Mouse (Mus musculus) forebrain, embryonic 13.5 days (tissue): ENCODE results near the gene H2-Oa. TPM values are rescaled to one million over a fixed set of nuclear protein-coding genes. Genes with fewer than 3 reads are reported as not detected.
A peak's percentile ranks its signal among the peaks of the same experiment; 100 is the strongest.

Experiments
- ATAC-seq: fragments of 200-750 bp; cut with Nextera tagmentation; 2 replicates; pipeline ENCODE4 v1.8.0; 2017
- H3K27ac ChIP-seq: fragments of 300-500 bp; sonication (generic); 2 replicates; pipeline ENCODE4 v1.5.1; 2015; ENCODE audit warnings: inconsistent platforms, mild to moderate bottlenecking, moderate library complexity
- H3K27me3 ChIP-seq: fragments of 300-500 bp; sonication (generic); 2 replicates; pipeline ENCODE4 v1.6.1; 2015; ENCODE audit warnings: mild to moderate bottlenecking, inconsistent platforms
- H3K36me3 ChIP-seq: fragments of 300-500 bp; sonication (generic); 2 replicates; pipeline ENCODE4 v1.6.1; 2015; ENCODE audit warnings: mild to moderate bottlenecking, inconsistent platforms; ENCODE audit not compliant: poor library complexity, severe bottlenecking
- H3K4me1 ChIP-seq: fragments of 300-500 bp; sonication (generic); 2 replicates; pipeline ENCODE4 v1.6.1; 2015; ENCODE audit warnings: inconsistent platforms
- H3K4me2 ChIP-seq: fragments of 300-500 bp; sonication (generic); 2 replicates; pipeline ENCODE4 v1.6.1; 2015; ENCODE audit warnings: inconsistent platforms, mild to moderate bottlenecking, moderate library complexity
- H3K4me3 ChIP-seq: fragments of 300-500 bp; sonication (generic); 2 replicates; pipeline ENCODE4 v1.5.1; 2015; ENCODE audit warnings: mild to moderate bottlenecking, inconsistent platforms
- H3K9ac ChIP-seq: fragments of 300-500 bp; sonication (generic); 2 replicates; pipeline ENCODE4 v1.6.1; 2015; ENCODE audit warnings: mild to moderate bottlenecking, inconsistent platforms
- H3K9me3 ChIP-seq: fragments of 300-500 bp; sonication (generic); replicated peaks from 2 replicates; pipeline ENCODE4 v1.6.1; 2016; ENCODE audit warnings: inconsistent platforms
- WGBS: fragments of 180-500 bp; shearing (Covaris S2); methylation state at CpG from one replicate; pipeline ENCODE4 v1.1.7; 2015; 5-methylcytosine and 5-hydroxymethylcytosine counted together
- polyA plus RNA-seq: library from polyadenylated mRNA; unstranded; fragments of >200 nt; fragmentation: Nextera tagmentation; extraction: Ambion mirVana; gene quantifications from 2 replicates; pipeline ENCODE4 v1.2.1, GENCODE M21; 2015

Gene H2-Oa
- polyA plus RNA-seq, 1 experiment from 2014 or later: not detected

DNA sequence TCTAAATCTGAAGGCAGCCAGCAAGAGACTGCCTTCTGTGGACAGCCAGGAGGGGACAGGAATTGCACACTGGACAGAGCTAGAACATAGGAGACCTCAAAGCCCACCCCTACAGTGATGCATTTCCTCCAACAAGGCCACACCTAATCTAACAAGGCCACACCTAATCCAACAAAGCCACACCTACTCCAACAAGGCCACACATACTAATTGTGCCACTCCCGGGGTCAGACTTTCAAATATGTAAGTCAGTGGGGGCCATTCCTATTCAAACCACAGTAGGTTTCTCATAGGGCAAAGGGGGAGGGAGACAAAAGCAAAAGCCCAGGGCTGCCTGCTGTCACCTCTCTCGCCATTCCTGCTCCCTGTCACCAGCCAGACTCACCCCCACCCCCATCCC is 4.8 kb upstream of the H2-Oa start:
- Histone ChIP-seq H3K4me1 (peaks cover 7% of the 10 kb centered on the region), H3K27ac (no peak overlapping the region), H3K27me3 (no peaks in the 10 kb centered on the region), H3K9ac (no peak overlapping the region), H3K4me2 (no peak overlapping the region), H3K4me3 (no peak overlapping the region), H3K36me3 (no peaks in the 10 kb centered on the region), H3K9me3 (no peaks in the 10 kb centered on the region)
- ATAC-seq: no peak
- 35% methylated on average over 2 of the region's 2 CpGs for WGBS

DNA sequence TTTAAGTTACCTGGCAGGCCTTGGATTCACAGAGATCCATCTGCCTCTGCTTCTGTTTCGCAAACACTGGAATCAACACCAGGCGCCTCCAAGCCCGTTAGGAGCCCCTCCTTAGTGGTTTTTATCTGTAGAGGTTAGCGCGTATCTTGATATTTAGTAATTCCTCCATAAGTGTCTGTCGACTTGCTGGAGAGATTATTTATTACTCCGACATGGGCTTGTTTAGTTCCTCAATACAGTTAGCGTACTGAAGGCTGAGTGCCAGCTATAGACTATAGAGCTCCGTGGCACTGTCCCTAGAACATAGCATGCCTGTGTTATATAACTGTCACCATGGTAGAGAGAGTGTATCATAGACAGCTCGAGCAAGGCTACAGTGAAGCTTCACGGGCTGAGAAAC is 4.0 kb upstream of the H2-Oa start:
- Histone ChIP-seq H3K4me1 (peaks cover 3% of the 10 kb centered on the region), H3K9ac (no peak overlapping the region), H3K9me3 (no peaks in the 10 kb centered on the region), H3K27ac (no peak overlapping the region), H3K4me2 (no peak overlapping the region), H3K4me3 (no peak overlapping the region), H3K36me3 (no peaks in the 10 kb centered on the region), H3K27me3 (no peaks in the 10 kb centered on the region)
- ATAC-seq: no peak
- WGBS: 87% methylated on average over 11 of the region's 11 CpGs

DNA sequence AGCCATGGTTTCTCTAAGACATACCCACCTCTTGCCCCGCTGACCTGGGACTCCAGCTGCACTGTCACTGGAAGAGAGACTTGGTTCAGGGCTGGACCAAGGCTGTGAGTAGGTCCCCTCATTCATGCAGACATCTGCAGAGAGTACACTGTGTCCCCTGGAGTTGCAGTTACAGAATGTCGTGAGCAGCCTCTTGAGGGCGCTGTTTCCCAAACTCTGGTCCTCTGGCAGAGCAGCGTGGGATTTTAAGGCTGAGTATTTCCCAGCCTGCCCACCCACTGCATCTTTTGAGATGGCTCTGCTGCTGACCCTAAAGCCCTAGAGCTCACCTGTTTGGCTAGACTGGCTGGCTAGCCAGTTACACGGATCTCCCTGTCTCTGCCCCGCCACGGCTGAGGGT is 1.2 kb upstream of the H2-Oa start:
- Histone ChIP-seq H3K4me2 (no peak overlapping the region), H3K4me1 (no peaks in the 10 kb centered on the region), H3K4me3 (no peak overlapping the region), H3K27me3 (no peaks in the 10 kb centered on the region), H3K27ac (no peak overlapping the region), H3K9me3 (no peaks in the 10 kb centered on the region), H3K9ac (no peak overlapping the region), H3K36me3 (no peaks in the 10 kb centered on the region)
- no peak for ATAC-seq
- 57% methylated on average over 7 of the region's 7 CpGs for WGBS

DNA sequence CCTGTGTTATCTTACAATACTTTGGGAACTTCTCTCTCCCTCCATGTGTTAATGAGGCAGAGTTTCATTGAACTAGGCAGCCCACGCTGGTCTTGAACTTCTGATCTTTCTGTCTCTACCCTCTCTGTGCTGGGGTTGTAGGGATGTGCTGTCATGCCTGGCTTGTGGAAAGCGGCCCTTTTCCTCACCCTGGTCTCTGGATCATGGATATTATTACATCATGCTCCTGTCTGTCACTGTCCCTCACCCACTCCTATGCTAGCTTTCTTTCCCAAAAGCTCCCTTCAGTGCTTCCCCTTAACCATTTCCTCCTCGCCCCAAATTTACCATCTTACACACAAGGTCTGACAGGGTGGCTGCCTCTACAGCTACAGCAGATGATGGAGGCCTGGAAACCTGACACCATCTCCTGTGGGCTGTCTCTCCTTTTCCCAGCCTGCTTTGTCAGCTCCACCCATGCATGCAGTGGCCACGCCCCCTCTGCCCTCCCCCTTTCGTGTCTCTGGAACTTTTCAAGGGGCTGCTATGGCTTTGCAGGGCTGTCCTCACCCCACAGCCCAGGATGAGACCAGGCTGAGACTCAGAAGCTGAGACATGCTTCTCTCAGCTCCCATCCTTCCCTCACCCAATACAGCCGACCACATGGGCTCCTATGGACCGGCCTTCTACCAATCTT is 1.2 kb downstream of the H2-Oa start:
- WGBS: 31% methylated on average over 7 of the region's 7 CpGs
- Histone ChIP-seq H3K4me1 (no peaks in the 10 kb centered on the region), H3K9me3 (no peaks in the 10 kb centered on the region), H3K27me3 (no peaks in the 10 kb centered on the region), H3K4me2 (no peak overlapping the region), H3K27ac (no peak overlapping the region), H3K4me3 (no peak overlapping the region), H3K9ac (no peak overlapping the region), H3K36me3 (no peaks in the 10 kb centered on the region)
- ATAC-seq: no peak

DNA sequence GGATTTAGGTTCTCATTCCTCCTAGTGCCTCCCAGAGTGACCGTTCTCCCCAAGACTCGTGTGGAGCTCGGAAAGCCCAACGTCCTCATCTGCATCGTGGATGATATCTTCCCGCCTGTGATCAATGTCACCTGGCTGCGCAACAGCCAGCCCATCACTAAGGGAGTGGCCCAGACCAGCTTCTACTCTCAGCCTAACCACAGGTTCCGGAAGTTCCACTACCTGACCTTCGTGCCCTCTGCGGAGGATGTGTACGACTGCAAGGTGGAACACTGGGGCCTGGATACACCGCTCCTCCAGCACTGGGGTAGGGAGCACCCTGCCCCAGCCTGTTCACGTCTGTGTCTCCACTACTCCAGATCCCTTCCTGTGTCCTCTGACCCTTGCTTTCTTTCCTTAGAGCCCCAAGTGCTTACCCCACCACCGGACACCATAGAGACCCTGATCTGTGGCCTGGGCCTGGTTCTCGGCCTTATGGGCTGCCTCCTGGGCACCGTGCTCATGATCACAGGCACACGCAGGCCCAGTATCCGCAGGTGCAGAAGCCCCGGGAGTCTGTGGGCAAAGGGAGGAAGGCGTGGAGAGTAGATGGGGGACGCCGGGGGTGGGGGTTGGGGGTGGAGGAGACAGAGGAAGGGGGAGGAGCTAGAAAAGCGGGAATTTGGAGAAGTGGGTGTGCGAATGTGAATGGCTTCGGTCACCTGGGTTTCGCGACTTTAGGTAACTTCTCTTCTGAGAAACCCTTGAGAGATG is 2.3 kb downstream of the H2-Oa start:
- H3K27me3 ChIP-seq: no peaks in the 10 kb centered on the region
- WGBS: 86% methylated on average over 27 of the region's 27 CpGs
- H3K4me1 ChIP-seq: peaks cover 4% of the 10 kb centered on the region
- no peak for ATAC-seq
- H3K4me3 ChIP-seq: no peak overlapping the region
- no peak overlapping the region for H3K9ac ChIP-seq
- no peaks in the 10 kb centered on the region for H3K9me3 ChIP-seq
- no peaks in the 10 kb centered on the region for H3K36me3 ChIP-seq
- H3K4me2 ChIP-seq: no peak overlapping the region
- no peak overlapping the region for H3K27ac ChIP-seq

DNA sequence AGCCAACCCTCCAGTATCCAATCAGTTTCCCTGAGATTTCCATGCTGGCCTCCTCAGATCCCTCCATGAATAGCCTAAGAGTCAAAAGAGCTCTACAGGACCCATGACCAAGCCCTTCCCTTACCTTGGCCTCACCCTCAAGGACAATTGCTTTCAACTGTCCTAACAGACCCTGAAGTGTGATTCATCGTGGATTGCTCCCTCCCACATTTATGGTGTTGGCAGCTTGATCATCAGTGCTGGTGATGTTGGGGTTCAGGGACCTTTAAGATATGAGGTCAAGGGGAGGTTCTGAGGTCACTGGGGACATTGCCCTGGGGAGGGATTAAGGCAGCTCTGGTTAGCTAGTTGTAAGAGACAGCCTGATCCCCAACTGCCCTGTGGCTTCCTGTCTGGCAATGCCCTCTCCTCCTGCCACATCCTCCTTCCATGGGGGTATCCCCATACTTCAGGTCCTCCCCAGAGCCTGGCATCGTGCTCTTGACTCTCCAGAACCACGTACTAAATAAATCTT is 4.4 kb downstream of the H2-Oa start:
- 76% methylated on average over 3 of the region's 3 CpGs for WGBS

DNA sequence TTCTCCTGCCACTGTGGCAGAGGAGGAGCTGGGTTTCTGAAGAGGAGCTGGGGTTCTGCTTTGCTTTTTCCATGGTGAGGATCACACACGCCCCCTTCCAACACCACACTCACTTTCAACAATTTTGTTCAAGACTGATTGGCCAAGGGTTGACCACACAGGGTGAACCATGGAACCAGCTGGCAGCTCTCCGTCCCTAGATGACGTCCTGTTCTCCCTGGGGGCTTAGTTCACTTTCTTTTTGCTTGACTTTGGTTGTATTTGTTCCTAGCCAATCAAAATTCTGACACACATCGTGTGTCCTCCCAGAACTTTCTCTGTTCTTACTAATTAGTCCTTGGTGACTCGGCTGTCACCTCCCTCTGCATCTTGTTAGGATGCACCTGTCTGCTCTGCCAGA is 5.1 kb downstream of the H2-Oa start:
- Histone ChIP-seq H3K4me3 (no peak overlapping the region), H3K27me3 (no peaks in the 10 kb centered on the region), H3K36me3 (no peaks in the 10 kb centered on the region), H3K9me3 (no peaks in the 10 kb centered on the region), H3K4me2 (no peak overlapping the region), H3K27ac (no peak overlapping the region), H3K9ac (no peak overlapping the region), H3K4me1 (peaks cover 15% of the 10 kb centered on the region)
- 61% methylated on average over 5 of the region's 5 CpGs for WGBS
- no peak for ATAC-seq

More for the DNA sequence above, 4.4 kb downstream of the H2-Oa start:
- Histone ChIP-seq H3K9me3 (no peaks in the 10 kb centered on the region), H3K36me3 (no peaks in the 10 kb centered on the region), H3K27ac (no peak overlapping the region), H3K27me3 (no peaks in the 10 kb centered on the region), H3K4me3 (no peak overlapping the region), H3K4me1 (peaks cover 12% of the 10 kb centered on the region), H3K4me2 (no peak overlapping the region), H3K9ac (no peak overlapping the region)
- ATAC-seq: no peak

DNA sequence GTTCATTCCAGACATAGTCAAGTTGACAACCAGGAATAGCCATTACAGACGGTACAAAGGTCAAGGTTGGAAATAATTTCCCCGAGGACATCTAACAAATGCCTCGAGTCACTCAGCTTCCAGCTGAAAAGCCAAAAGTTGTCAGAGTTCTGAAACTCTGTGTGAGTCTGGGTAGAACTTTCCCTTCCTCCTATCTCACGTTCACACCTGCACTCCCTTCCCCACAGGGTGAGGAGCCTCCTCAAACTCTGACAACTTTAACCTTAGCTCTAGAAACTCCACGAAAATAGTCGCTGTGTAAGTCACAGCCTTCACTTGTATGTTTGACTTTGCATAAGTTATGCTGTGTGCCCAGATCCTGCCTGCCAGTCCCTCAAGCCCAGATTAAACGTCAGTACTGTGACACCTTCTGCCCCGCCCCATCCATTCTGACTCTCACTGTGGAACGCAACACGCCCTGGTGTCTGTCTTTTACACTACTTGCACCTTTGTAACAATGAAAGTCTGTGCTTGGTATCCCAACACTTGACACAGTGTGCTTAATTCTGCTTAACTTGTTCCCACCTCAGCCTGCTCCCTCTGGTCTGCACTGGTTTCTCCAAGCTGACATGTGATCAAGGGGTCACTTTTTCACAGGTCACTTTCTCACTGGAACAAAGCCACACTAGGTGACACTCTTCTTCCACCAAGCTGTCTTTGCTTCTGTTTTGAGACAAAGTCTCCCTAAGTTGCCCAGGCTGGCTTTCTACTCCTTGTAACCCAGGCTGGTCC is 6.8 kb downstream of the H2-Oa start:
- Histone ChIP-seq H3K27me3 (no peaks in the 10 kb centered on the region), H3K9ac (no peak overlapping the region), H3K36me3 (no peaks in the 10 kb centered on the region), H3K9me3 (no peaks in the 10 kb centered on the region), H3K4me3 (no peak overlapping the region), H3K4me1 (peaks cover 15% of the 10 kb centered on the region), H3K4me2 (no peak overlapping the region), H3K27ac (no peak overlapping the region)
- ATAC-seq: no peak
- WGBS: 65% methylated on average over 10 of the region's 10 CpGs

DNA sequence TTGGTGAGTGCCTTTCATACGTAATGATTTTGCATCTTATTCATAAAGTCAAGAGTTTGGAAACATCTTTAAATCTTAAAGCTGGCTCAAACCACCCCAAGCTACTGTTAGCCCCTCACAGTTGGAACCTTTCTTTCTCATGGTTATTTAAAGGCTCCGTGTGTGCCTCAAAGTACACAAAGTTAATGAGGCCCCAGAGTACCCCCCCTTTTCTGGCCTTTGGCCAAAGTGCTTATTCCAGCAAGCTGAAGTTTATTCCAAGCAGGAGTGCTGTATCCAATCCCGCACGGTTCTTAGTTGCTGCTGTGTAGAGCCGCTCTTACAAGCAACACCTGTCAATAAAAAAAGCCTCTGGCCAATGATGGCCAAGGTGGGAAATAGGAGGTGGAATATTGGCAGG is 7.4 kb downstream of the H2-Oa start:
- 34% methylated on average over 5 of the region's 5 CpGs for WGBS
- no peak overlapping the region for H3K9ac ChIP-seq

DNA sequence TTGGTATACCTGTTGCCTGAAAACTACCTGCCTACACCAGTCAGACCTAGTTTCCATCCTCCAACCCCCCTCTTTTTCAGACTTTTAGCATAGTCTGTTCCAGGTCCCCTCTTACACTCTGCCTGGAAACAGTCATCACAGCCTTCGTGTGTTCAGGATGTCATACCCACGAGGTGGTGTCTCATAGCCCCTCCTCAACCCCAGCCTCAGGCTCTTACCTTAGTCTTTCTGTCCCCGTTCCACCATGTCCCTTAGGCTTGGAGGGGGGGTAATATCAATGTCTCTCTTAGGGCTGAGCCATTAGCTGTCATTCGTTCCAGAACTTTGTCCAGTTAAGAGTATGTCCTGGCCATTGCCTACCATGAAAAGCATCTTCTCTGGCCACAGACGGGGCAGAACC is 9.0 kb downstream of the H2-Oa start:
- H3K9me3 ChIP-seq: no peaks in the 10 kb centered on the region
- H3K4me2 ChIP-seq: no peak overlapping the region
- H3K36me3 ChIP-seq: no peaks in the 10 kb centered on the region
- no peak overlapping the region for H3K27ac ChIP-seq
- ATAC-seq: peak; percentile 45; the same call in 1 of the 2 replicates
- 37% methylated on average over 5 of the region's 5 CpGs for WGBS
- no peak overlapping the region for H3K9ac ChIP-seq
- H3K4me1 ChIP-seq: peaks cover 15% of the 10 kb centered on the region
- H3K27me3 ChIP-seq: no peaks in the 10 kb centered on the region
- H3K4me3 ChIP-seq: no peak overlapping the region

More for the DNA sequence above, 7.4 kb downstream of the H2-Oa start:
- peaks cover 15% of the 10 kb centered on the region for H3K4me1 ChIP-seq
- ATAC-seq: no peak
- H3K36me3 ChIP-seq: no peaks in the 10 kb centered on the region
- no peaks in the 10 kb centered on the region for H3K27me3 ChIP-seq
- H3K4me2 ChIP-seq: no peak overlapping the region
- no peak overlapping the region for H3K4me3 ChIP-seq
- no peak overlapping the region for H3K27ac ChIP-seq
- no peaks in the 10 kb centered on the region for H3K9me3 ChIP-seq

DNA sequence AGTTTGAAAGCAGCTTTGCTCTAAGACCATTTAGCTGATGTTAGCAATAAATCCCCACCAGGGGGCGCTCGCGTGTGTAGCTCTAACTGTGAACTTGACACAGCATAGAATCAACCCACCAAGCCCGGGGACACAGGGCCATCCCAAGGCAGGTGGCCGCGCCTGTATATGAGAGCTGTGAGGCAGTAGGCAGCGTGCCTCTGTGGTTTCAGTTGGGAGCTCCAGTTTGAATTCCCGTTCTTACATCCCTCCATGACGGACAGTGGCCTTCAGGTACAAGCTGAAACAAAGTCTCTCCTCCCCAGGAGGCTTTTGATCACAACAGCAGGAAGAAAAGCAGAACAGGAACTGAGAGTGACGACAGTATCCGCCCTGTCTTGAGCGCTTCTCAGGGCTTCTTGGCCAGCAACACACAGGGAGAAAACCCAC is 9.5 kb downstream of the H2-Oa start:
- 7% methylated on average over 12 of the region's 12 CpGs for WGBS
- peak overlapping the region; percentile 44; the same call in 1 of the 2 replicates for H3K9ac ChIP-seq
- no peak overlapping the region for H3K4me3 ChIP-seq
- peak; percentile 80; the same call in 1 of the 2 replicates for ATAC-seq
- no peaks in the 10 kb centered on the region for H3K9me3 ChIP-seq
- H3K4me2 ChIP-seq: peak overlapping the region; percentile 46
- no peaks in the 10 kb centered on the region for H3K36me3 ChIP-seq
- H3K27me3 ChIP-seq: no peaks in the 10 kb centered on the region
- H3K4me1 ChIP-seq: peaks cover 15% of the 10 kb centered on the region
- H3K27ac ChIP-seq: no peak overlapping the region

DNA sequence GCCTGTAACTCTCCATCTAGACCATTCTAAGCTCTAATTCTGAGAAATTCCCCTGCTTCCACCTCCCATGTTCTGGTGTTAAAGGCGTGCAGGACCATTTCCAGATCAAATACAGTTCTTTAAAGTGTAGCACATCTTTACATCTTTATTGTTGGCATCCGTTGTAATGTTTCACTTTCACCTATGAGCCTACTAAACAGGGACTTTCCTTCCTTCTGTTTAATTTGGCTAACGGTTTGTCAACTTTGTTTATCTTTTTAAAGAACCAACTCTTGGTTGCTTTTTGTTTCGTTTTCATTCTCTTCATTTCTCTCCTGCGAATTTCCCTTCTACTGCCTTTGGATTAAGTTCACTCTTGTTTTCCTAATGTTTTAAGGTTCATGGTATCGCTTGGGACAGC is 10.7 kb downstream of the H2-Oa start:
- H3K36me3 ChIP-seq: 0 out of 2 replicates have a peak, but pooled peaks cover 3% of the 10 kb centered on the region
- no peaks in the 10 kb centered on the region for H3K9me3 ChIP-seq
- H3K9ac ChIP-seq: no peak overlapping the region
- no peak overlapping the region for H3K4me2 ChIP-seq
- 84% methylated on average over 6 of the region's 6 CpGs for WGBS
- H3K27me3 ChIP-seq: no peaks in the 10 kb centered on the region
- no peak overlapping the region for H3K4me3 ChIP-seq
- no peak for ATAC-seq
- H3K4me1 ChIP-seq: peaks cover 15% of the 10 kb centered on the region
- no peak overlapping the region for H3K27ac ChIP-seq
